Mouse (Mus musculus) hindbrain, embryonic 15.5 days (tissue): ENCODE measurements around the gene Myo1h. TPM values are rescaled to one million over a fixed set of nuclear protein-coding genes. Genes with fewer than 3 reads are reported as not detected.

Source experiments
- ATAC-seq: fragments of 200-750 bp; cut with Nextera tagmentation; 2 replicates; pipeline ENCODE4 v1.8.0; 2017; ENCODE audit warnings: low read depth, moderate number of reproducible peaks, moderate TSS enrichment; ENCODE audit not compliant: low FRiP score
- H3K27ac ChIP-seq: fragments of 300-500 bp; sonication (generic); replicated peaks from 2 replicates; pipeline ENCODE4 v1.5.1; 2015; ENCODE audit warnings: mild to moderate bottlenecking, inconsistent platforms
- H3K27me3 ChIP-seq: fragments of 300-500 bp; sonication (generic); 2 replicates; pipeline ENCODE4 v1.6.1; 2015; ENCODE audit warnings: control low read depth, inconsistent platforms
- H3K36me3 ChIP-seq: fragments of 300-500 bp; sonication (generic); 2 replicates; pipeline ENCODE4 v1.6.1; 2015; ENCODE audit warnings: control low read depth, inconsistent platforms
- H3K4me1 ChIP-seq: fragments of 300-500 bp; sonication (generic); replicated peaks from 2 replicates; pipeline ENCODE4 v1.6.1; 2015; ENCODE audit warnings: control low read depth, inconsistent platforms
- H3K4me2 ChIP-seq: fragments of 300-500 bp; sonication (generic); 2 replicates; pipeline ENCODE4 v1.6.1; 2015; ENCODE audit warnings: moderate library complexity, mild to moderate bottlenecking, inconsistent platforms
- H3K4me3 ChIP-seq: fragments of 300-500 bp; sonication (generic); 2 replicates; pipeline ENCODE4 v1.5.1; 2015; ENCODE audit warnings: mild to moderate bottlenecking, inconsistent platforms
- H3K9ac ChIP-seq: fragments of 300-500 bp; sonication (generic); 2 replicates; pipeline ENCODE4 v1.6.1; 2015; ENCODE audit warnings: inconsistent platforms
- H3K9me3 ChIP-seq: fragments of 300-500 bp; sonication (generic); 2 replicates; pipeline ENCODE4 v1.6.1; 2016; ENCODE audit warnings: control low read depth, inconsistent platforms
- WGBS: fragments of 180-500 bp; shearing (Covaris S2); methylation state at CpG from one replicate; pipeline ENCODE4 v1.1.7; 2015; 5-methylcytosine and 5-hydroxymethylcytosine counted together
- polyA plus RNA-seq: library from polyadenylated mRNA; unstranded; fragments of >200 nt; fragmentation: Nextera tagmentation; extraction: Ambion mirVana; gene quantifications from 2 replicates; pipeline ENCODE4 v1.2.1, GENCODE M21; 2015

Gene Myo1h
- polyA plus RNA-seq = 0.60 and 0.64 TPM in 2 replicates

GRCm38 (mm10) chr5:114288874-114289273, at the start of gene Myo1h:
TSS of gene Myo1h (plus strand) at chr5:114289166.
- Histone ChIP-seq H3K27me3 (peaks cover 20% of the 10 kb centered on the region; the same call in 1 of the 2 replicates), H3K9ac (no peak within 1 kb of the TSS), H3K4me1 (peaks cover 10% of the 10 kb centered on the region), H3K4me2 (no peak within 1 kb of the TSS), H3K36me3 (no peaks in the 10 kb centered on the region), H3K27ac (peak within 1 kb of the TSS; percentile 0; the same call in 1 of the 2 replicates), H3K4me3 (no peak within 1 kb of the TSS), H3K9me3 (no peaks in the 10 kb centered on the region)
- WGBS = 45% methylated on average over 13 of the region's 13 CpGs
- ATAC-seq = no peak

- Histone ChIP-seq H3K27me3 (no peaks in the 10 kb centered on the region), H3K9ac (no peak overlapping the region), H3K27ac (no peak overlapping the region), H3K4me3 (no peak overlapping the region), H3K4me2 (no peak overlapping the region), H3K4me1 (no peaks in the 10 kb centered on the region), H3K36me3 (no peaks in the 10 kb centered on the region), H3K9me3 (no peaks in the 10 kb centered on the region)
- no peak for ATAC-seq
- WGBS = 43% methylated on average over 14 of the region's 14 CpGs
Observed at GRCm38 (mm10) chr5:114239737-114240136, 49.2 kb upstream of the Myo1h start.

- Histone ChIP-seq H3K9ac (no peak overlapping the region), H3K36me3 (no peaks in the 10 kb centered on the region), H3K4me2 (no peak overlapping the region), H3K4me1 (peaks cover 8% of the 10 kb centered on the region), H3K27ac (no peak overlapping the region), H3K27me3 (no peaks in the 10 kb centered on the region), H3K9me3 (no peaks in the 10 kb centered on the region), H3K4me3 (no peak overlapping the region)
- 81% methylated on average over 7 of the region's 7 CpGs for WGBS
- no peak for ATAC-seq
Observed at GRCm38 (mm10) chr5:114246465-114246864, 42.5 kb upstream of the Myo1h start.

- H3K36me3 ChIP-seq = no peaks in the 10 kb centered on the region
- H3K4me3 ChIP-seq = 0 out of 2 replicates have a peak overlapping the region, but pooled peaks have one; percentile 0
- no peaks in the 10 kb centered on the region for H3K27me3 ChIP-seq
- WGBS = 15% methylated on average over 14 of the region's 14 CpGs
- no peaks in the 10 kb centered on the region for H3K9me3 ChIP-seq
- H3K4me2 ChIP-seq = peak overlapping the region; percentile 42
- ATAC-seq = peak; percentile 75; the same call in 1 of the 2 replicates
- H3K27ac ChIP-seq = 0 out of 2 replicates have a peak overlapping the region, but pooled peaks have one; percentile 0
- H3K4me1 ChIP-seq = peaks cover 8% of the 10 kb centered on the region
- H3K9ac ChIP-seq = no peak overlapping the region
Observed at GRCm38 (mm10) chr5:114248174-114248589, 40.8 kb upstream of the Myo1h start.

GRCm38 (mm10) chr5:114259495-114259894, 29.5 kb upstream of the Myo1h start:
- H3K27me3 ChIP-seq = no peaks in the 10 kb centered on the region
- no peaks in the 10 kb centered on the region for H3K4me1 ChIP-seq
- H3K4me3 ChIP-seq = no peak overlapping the region
- no peaks in the 10 kb centered on the region for H3K9me3 ChIP-seq
- no peak overlapping the region for H3K4me2 ChIP-seq
- H3K36me3 ChIP-seq = no peaks in the 10 kb centered on the region
- no peak overlapping the region for H3K9ac ChIP-seq
- no peak overlapping the region for H3K27ac ChIP-seq
- ATAC-seq = no peak
- 85% methylated on average over 10 of the region's 10 CpGs for WGBS

- no peak for ATAC-seq
- Histone ChIP-seq H3K27me3 (peaks cover 7% of the 10 kb centered on the region), H3K4me1 (no peaks in the 10 kb centered on the region), H3K4me2 (no peak overlapping the region), H3K27ac (no peak overlapping the region), H3K4me3 (no peak overlapping the region), H3K36me3 (no peaks in the 10 kb centered on the region), H3K9me3 (no peaks in the 10 kb centered on the region), H3K9ac (no peak overlapping the region)
Observed at GRCm38 (mm10) chr5:114261494-114261893, 27.5 kb upstream of the Myo1h start.

GRCm38 (mm10) chr5:114264030-114264459, 24.9 kb upstream of the Myo1h start:
- H3K4me3 ChIP-seq = no peak overlapping the region
- H3K27ac ChIP-seq = no peak overlapping the region
- peaks cover 28% of the 10 kb centered on the region for H3K27me3 ChIP-seq
- peak; percentile 85 for ATAC-seq
- no peaks in the 10 kb centered on the region for H3K36me3 ChIP-seq
- no peak overlapping the region for H3K4me2 ChIP-seq
- 0 out of 2 replicates have a peak, but pooled peaks cover 5% of the 10 kb centered on the region for H3K4me1 ChIP-seq
- no peaks in the 10 kb centered on the region for H3K9me3 ChIP-seq
- WGBS = 18% methylated on average over 8 of the region's 8 CpGs
- H3K9ac ChIP-seq = no peak overlapping the region

- H3K9me3 ChIP-seq = no peaks in the 10 kb centered on the region
- 0 out of 2 replicates have a peak, but pooled peaks cover 8% of the 10 kb centered on the region for H3K4me1 ChIP-seq
- no peak for ATAC-seq
- no peak overlapping the region for H3K9ac ChIP-seq
- no peak overlapping the region for H3K4me2 ChIP-seq
- H3K27ac ChIP-seq = no peak overlapping the region
- WGBS = 80% methylated on average over 8 of the region's 8 CpGs
- H3K27me3 ChIP-seq = peaks cover 35% of the 10 kb centered on the region
- H3K4me3 ChIP-seq = no peak overlapping the region
- H3K36me3 ChIP-seq = no peaks in the 10 kb centered on the region
Observed at GRCm38 (mm10) chr5:114264791-114265190, 24.2 kb upstream of the Myo1h start.

- no peak for ATAC-seq
- Histone ChIP-seq H3K4me1 (peaks cover 15% of the 10 kb centered on the region), H3K36me3 (no peaks in the 10 kb centered on the region), H3K4me3 (no peak overlapping the region), H3K27me3 (peaks cover 73% of the 10 kb centered on the region), H3K4me2 (no peak overlapping the region), H3K9me3 (no peaks in the 10 kb centered on the region), H3K27ac (no peak overlapping the region), H3K9ac (no peak overlapping the region)
- 43% methylated on average over 7 of the region's 7 CpGs for WGBS
Observed at GRCm38 (mm10) chr5:114268646-114269045, 20.3 kb upstream of the Myo1h start.

- no peak overlapping the region for H3K9ac ChIP-seq
- H3K27ac ChIP-seq = no peak overlapping the region
- no peaks in the 10 kb centered on the region for H3K36me3 ChIP-seq
- H3K4me3 ChIP-seq = no peak overlapping the region
- peaks cover 82% of the 10 kb centered on the region for H3K27me3 ChIP-seq
- no peak for ATAC-seq
- no peak overlapping the region for H3K4me2 ChIP-seq
- H3K4me1 ChIP-seq = peaks cover 23% of the 10 kb centered on the region
- no peaks in the 10 kb centered on the region for H3K9me3 ChIP-seq
- 66% methylated on average over 7 of the region's 7 CpGs for WGBS
Observed at GRCm38 (mm10) chr5:114269499-114269898, 19.5 kb upstream of the Myo1h start.

GRCm38 (mm10) chr5:114269984-114270383, 19.0 kb upstream of the Myo1h start:
- 21% methylated on average over 12 of the region's 12 CpGs for WGBS
- Histone ChIP-seq H3K9me3 (no peaks in the 10 kb centered on the region), H3K4me2 (no peak overlapping the region), H3K4me3 (no peak overlapping the region), H3K4me1 (peaks cover 25% of the 10 kb centered on the region), H3K9ac (no peak overlapping the region), H3K27me3 (peaks cover 87% of the 10 kb centered on the region), H3K36me3 (no peaks in the 10 kb centered on the region), H3K27ac (no peak overlapping the region)
- ATAC-seq = no peak

- no peaks in the 10 kb centered on the region for H3K36me3 ChIP-seq
- no peaks in the 10 kb centered on the region for H3K9me3 ChIP-seq
- peak within 1 kb of the TSS; percentile 39 for H3K4me3 ChIP-seq
- 0% methylated on average over 50 of the region's 56 CpGs for WGBS
- H3K4me2 ChIP-seq = peak within 1 kb of the TSS; percentile 74
- ATAC-seq = no peak
- H3K27ac ChIP-seq = no peak within 1 kb of the TSS
- peaks cover 20% of the 10 kb centered on the region for H3K4me1 ChIP-seq
- H3K9ac ChIP-seq = no peak within 1 kb of the TSS
- peaks cover 97% of the 10 kb centered on the region for H3K27me3 ChIP-seq
Observed at GRCm38 (mm10) chr5:114273693-114274402, 15.1 kb upstream of the Myo1h start, which contains the start of gene Foxn4. TSS of gene Foxn4 (minus strand) at chr5:114273807.
